Mouse (Mus musculus) lung, postnatal 10 days (tissue): ENCODE data around the gene Clmp.
"Not testable (repeated sequence)": the region's sequence is repeated elsewhere in the genome, so short reads cannot be mapped to it uniquely, and the experiment has no call there.

Experiments
- DNase-seq: peaks from one replicate; pipeline ENCODE4 v3.0.0; 2021

Gene Clmp

DNA sequence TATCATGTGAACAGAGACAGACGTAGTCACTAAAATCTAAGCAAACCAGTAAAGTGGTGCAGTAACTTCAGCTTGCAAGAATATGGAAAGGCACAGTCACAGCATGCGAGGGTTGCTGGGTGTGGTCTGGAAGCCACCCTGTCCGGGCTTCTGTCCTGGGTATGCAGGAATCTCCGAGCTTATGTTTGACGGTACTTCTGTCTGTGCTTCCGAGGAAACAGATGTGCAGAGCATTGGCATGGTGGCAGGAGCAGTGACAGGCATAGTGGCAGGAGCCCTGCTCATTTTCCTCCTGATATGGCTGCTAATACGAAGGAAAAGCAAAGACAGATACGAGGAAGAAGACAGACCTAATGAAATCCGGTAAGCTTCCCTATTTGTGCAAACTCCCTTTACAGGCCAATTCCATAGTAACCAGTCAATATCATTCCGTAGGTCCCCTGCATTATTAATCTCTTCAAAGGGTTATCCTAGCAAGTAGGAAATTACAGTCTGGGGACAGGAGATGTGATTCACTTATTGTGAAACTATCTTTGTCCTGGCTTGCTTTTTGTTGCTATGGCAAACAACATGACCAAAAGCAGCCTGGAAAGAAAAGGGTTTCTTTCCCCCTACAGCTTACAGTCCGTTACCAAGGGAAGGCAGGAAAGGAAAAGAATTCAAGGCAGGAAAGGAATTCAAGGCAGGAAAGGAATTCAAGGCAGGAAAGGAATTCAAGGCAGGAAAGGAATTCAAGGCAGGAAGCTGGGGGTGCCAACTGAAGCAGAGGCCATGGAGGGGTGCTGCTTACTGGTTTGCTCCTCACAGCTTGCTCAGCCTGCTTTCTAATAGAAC, 95.3 kb downstream of the Clmp start:
- DNase-seq = peak; percentile 40

DNA sequence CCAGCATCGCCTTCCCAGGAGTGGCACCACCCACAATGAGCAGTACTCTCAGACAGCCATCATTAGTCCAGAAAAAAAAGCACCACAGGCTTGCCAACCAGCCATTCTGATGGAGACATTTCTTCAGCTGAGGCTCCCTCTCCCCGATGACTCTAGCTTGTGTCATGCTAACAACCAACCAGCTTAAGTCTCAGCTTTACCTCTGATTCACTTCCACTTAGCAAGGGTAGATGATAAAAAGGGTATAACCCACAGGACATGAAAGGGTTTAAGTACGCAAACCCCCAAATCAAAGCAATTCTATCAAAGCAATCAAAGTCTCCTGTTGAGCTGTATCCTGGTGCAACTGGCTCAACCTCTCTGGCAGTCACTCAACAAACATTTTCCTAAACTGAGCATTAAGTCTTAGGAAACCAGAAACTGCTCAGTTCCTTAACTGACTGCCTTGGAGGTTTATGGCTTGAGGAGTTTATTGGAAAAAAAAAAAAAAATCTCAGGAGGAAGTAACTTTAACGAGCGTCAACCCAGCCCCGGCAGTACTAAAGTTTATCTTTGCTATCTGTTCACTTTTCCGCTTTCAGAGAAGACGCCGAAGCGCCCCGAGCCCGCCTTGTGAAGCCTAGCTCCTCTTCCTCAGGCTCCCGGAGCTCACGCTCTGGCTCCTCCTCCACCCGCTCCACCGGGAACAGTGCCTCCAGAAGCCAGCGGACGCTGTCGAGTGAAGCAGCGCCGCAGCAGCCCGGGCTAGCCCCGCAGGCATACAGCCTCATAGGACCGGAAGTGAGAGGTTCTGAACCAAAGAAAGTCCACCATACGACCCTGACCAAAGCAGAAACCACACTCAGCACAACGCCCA, 96.2 kb downstream of the Clmp start:
- peak; percentile 72 for DNase-seq

DNA sequence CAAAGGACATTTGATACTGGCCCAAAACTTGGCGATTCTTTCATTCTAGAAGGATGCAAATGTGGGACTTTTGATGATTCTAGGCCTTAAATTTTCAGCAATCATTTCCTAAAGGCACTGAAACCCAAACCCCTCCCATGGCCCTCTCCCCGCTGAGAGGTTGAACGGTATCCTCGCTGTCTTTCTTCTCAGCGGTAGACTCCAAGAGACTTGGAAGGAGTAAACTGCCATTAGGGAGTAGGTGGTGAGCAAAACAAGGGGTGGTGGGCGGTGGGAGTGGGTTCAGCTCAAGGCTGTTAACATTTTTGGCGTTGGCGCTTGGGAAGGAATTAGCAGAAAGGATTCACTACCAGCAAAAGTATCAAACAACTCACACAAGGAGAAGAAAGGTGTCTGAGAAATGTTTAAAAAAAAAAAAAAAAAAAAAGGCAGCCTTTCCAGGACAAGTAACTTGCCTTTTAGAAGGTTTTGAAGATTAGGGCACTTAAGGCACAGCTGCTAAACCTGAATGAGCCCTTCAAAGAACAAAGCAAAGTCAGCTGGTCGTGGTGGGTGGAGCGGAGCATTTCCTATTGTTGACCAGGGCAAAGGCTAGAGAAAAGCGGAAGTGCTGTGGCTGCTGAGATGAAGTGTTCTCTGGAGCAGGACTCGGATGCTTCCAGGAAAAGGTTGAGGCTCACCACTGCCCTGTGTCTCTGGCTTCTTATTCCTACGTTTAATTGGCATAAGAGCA, 98.0 kb downstream of the Clmp start:
- peak; percentile 88 for DNase-seq

DNA sequence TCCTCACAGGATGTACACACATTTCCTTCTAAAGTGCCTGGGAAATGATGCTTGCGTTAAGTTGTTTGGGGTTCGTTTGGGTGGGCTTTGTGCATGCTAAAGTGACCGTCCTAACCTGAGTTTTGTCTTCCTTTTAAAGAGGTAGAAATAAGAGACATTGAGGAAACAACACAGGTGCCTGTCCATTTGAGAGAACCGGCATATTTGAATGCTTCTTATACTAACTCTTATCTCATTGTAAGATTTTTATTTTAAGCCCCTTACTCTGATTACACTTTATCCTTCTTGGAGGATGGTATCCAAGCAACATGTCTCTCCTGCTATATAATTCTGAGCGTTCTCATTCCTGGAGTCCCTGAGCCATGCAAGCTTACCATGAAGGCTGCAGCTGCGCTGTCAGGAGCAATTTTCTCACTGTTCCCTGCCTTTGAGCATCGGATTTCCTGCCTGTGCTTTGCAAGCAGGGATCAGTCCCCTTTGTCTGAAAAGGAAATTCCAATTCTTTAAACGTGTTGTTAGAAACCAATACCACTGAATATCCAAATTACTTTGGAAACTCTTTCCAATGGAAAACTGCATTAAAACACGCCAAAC, 98.7 kb downstream of the Clmp start:
- DNase-seq = no peak

DNA sequence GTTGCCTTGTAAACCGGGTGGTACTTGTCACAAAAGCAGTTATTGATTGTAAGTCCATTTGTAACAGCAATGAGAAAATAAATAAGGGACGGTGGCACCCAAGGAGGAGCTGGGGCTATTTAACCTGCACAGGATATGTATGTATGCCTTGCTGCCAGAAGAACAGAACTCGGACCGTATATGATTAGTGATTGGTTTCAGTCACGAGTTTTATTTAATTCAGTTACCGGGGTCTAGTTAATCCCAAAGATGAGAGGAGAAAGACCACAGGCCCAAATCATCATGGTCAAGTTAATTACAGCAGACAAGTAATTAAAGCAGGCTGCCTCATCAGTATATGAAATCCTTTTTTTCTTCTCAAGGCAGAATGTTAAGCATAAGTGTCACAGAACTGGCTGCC, 99.7 kb downstream of the Clmp start:
- no peak for DNase-seq

DNA sequence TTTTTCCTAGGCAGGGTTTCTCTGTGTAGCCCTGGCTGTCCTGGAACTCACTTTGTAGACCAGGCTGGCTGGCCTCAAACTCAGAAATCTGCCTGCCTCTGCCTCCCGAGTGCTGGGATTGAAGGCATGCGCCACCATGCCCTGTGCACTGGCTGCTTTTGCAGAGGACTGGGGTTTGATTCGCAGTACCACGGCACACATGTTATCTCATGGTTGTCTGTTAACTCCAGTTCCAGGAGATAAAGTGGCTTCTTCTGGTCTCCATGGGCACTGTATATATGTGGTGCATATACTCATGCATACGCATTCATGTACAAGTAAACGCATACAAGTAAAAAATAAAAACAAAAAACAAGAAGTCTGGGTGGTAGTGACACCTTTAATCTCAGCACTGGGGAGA, 101.1 kb downstream of the Clmp start:
- DNase-seq = not testable (repeated sequence)

DNA sequence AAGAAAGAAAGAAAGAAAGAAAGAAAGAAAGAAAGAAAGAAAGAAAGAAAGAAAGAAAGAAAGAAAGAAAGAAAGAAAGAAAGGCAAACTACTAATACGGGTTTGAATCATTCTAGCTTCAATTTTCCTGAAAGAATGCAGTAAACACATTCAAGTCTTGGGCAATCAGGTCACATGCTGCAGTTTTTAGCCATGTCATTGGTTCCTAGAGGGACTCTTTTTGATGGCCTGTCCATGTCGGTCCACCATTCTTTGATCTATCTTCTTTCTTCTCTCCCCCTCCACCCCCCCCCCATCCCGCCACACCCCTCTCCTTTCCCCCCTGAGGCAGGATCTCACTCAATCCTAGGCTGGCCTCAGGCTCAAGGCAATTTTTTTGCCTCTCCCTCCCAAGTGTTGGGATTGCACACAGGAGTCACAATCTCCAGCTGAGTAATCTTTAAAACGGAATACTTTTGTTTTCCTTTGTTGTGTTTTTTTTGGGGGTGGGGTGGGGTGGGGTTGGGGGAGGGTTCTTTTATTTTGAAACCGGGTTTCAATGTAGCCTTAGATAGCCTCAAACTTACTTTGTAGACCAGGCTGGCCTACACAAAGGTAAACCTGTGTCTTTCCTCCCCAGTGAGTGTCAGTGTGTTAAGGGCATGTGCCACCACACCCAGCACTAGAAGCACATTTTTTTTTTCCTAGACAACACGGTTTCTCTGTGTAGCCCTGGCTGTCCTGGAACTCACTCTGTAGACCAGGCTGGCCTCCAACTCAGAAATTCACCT, 106.3 kb downstream of the Clmp start:
- DNase-seq = no peak

DNA sequence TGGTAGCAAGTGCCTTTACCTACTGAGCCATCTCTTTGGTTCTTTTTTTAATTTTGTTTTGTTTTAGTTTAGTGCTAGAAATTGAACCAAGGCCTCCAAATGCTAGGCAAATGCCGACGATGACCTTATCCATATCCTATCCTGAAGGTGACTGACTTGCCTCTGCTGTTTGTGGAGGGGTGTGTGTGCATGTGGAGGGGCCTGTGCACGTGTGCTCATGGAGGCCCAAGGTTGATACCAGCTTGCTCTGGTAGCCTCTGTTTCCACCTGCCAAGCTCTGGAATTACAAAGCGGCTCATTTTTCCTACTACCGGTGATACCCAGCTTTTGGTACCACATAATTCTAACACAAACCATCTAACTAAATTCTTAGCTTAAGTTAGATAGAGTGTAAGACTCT, 107.8 kb downstream of the Clmp start:
- DNase-seq = no peak

DNA sequence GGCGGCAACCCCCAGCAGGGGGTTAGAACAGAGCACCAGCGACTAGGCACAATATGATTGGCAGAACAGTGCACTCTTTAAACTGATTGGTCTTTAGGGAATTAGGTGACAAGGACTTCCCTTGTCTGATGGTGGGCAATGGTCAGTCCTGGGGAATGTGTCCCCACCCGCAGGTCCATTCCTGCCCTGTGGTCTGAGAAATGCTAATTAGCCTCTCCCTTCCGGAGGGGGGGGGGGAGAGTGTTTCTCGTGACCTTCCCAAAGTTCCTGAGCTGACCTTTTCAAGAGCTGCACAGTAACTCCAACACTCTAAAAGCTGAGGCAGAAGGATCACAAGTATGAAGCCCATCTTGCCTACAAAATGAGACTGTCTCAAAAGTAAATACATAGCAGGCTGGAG, 108.5 kb downstream of the Clmp start:
- no peak for DNase-seq

DNA sequence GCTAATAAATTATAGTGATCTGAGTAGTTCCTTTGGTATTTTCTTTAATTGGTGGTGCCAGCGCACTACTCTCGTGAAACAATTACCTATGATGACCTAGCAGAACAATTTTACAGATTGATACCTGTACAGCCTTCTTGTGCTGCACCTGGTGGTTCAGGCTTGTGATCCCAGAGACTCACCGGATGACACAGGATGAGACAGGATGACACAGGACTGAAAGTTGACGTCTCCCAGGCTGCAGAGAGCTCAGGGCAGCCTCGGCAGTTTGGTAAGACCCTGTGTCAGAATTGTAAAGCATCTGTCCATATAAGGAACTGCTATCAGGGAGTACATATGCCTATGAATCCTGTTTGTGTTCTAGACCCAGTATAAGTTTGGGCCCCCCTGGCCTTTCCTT, 109.2 kb downstream of the Clmp start:
- DNase-seq = no peak

DNA sequence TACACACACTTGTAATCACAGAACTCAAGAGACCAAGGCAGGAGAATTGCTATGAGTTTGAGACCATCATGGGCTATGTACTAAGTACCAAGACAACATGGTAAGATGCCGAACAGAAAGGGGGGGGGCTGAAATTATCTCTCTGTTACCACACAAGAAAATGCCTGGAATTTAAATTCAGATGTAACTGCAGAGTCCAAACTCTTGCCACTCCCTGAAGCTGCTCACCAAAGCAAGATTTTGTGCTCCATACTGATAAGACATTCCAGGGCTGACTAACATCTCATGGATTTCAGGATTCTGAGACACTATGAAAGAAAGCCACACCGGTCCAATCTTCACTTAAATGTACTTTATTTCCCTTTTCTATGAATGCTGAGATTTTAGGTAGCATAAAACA, 109.8 kb downstream of the Clmp start:
- DNase-seq = no peak

DNA sequence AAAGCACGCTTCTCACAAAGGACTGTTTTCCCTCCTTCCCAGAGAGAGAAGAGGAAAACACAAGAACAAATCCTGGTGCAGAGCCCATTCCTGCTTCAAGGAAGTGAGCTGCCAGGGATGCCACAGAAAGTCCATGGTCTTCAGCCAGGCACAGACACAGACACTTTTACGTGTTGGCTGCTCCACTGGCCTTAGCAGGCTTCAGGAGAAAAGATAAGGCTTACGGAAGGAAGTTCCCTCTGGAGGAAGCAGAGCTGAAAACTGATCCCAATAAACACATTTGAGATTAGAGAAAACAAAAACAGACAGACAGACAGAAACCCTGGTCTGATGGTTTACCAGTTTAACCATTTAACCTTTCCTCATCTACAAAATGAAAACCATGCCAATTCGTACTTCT, 110.3 kb downstream of the Clmp start:
- DNase-seq = no peak

DNA sequence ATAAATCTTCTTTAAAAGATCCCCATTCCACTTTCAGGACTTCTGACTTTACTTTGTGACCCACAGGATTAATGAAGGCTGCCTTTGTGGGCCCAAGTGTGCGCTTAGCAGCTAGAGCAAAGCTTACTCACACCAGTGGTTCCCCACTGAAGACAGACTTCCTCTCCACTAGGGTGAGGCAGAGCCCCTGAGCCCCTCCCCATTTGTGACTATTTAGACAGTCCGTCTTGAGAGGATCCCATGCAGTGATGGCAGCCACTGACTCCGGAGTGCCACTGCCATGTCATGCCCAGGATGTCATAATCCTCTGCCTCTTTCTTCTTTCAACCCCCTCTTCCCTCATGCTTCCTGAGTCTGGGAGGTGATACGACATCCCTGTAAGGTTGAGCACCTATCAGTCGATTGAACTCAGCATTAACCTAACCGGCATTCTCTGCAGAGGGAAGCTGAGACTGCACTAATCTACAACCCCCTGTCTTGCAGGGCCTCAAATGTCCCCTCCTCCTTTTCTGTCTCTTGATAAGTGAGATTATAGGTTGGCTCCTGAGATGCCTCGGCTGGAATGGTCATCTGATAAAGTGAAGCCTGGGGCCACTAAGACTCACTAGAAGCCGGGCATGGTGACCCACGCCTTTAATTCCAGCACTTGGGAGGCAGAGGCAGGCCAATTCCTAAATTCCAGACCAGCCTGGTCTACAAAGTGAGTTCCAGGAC, 112.6 kb downstream of the Clmp start:
- DNase-seq = no peak

DNA sequence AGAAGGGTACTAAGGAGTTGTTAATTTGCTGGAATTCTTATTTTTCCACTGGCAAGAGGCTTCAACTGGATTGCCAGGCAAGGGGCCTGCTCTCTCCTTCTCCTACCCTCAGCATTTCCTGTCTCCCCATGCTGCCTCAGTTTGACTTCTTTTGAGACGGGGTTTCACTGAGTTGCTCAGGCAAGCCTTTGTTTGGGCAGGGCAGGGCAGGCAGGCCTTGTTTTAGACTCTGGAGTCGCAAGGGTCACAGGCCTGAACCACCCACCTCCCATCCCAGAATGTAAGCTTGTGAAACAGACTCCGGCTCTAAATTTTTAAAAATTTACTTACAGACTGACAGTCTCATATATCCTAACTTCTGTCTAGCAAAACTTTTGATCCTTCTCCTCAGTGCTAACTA, 113.3 kb downstream of the Clmp start:
- DNase-seq = no peak

DNA sequence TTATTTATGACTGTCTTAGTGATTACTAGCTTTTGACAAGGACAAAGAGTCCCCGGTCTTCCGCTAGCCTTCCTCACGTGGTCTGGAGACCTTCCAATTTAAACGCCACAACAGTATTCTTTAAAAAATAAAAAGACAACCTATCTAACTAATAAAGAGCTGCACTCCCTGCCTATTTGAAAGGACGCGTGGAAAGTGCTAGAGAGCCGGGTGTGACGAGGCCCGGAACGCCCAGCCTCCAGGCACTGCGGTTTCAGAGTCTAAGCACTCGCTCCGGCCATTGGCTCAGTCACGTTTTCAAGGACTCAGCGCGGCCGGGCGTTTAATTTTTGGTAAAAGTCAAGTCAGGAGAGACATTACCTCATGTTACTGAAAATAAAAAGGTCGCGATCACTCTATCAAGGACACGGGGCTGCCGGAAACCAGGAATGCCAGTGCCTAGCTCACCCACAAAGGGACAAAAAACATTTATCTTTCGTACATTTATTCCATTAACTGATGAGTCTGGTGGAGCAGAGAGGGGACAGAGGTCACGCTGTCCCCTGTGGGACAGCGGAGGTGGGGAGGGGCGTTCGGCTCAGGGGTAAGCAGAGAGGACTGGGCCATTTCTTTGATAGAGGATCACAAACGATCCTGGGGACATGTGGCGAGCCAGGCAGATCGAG, 114.2 kb downstream of the Clmp start:
- DNase-seq = peak; percentile 89

DNA sequence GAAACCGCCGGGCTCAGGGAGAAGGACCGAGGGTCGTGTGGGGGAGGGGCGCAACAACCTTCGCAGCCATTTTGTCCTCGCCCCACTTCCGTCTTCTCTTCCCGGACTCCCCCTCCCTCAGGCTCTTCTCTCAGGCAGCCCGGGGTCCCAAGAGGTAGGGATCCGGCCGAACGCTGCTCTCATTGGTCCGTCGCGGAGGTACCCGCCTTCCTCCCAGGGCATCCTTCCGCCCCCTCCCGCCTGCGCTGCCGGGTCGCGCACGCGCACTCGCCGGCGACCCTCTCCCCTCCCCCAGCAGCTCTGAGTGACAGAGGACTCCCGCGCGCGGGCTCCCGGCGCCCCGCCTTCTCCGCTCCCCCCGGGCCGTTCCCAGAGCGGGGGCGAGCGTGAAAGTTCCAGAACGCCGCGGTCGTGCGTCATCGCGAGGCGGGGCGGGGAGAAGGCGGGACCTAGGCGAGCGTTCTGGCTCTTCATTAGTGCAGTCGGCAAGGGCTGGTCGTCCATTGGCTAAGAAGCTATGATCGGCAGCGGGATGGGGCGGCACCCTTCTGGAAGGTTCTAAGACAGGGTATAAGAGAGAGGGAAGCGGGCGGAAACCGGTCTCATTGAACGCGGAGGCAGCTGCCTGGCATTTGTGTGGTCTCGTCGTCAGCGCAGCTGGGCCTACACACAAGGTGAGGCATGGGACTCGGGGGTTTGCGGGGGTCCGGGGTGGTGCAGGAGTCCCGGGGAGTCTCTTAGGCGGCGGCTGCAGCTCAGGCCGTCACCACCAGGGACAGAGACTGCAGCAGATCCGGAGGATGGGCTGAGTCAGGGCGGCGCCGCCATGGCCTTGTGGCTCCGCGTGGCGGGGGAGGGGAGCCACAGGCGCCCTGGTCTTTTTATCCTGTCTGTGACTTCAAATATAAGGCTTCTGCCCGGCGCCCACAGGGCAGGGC, 115.2 kb downstream of the Clmp start, which contains the start of gene Hspa8:
Gene Hspa8 (plus strand): TSS at position 310 of the 938 bp plus-strand sequence.
- peak; percentile 100 for DNase-seq

DNA sequence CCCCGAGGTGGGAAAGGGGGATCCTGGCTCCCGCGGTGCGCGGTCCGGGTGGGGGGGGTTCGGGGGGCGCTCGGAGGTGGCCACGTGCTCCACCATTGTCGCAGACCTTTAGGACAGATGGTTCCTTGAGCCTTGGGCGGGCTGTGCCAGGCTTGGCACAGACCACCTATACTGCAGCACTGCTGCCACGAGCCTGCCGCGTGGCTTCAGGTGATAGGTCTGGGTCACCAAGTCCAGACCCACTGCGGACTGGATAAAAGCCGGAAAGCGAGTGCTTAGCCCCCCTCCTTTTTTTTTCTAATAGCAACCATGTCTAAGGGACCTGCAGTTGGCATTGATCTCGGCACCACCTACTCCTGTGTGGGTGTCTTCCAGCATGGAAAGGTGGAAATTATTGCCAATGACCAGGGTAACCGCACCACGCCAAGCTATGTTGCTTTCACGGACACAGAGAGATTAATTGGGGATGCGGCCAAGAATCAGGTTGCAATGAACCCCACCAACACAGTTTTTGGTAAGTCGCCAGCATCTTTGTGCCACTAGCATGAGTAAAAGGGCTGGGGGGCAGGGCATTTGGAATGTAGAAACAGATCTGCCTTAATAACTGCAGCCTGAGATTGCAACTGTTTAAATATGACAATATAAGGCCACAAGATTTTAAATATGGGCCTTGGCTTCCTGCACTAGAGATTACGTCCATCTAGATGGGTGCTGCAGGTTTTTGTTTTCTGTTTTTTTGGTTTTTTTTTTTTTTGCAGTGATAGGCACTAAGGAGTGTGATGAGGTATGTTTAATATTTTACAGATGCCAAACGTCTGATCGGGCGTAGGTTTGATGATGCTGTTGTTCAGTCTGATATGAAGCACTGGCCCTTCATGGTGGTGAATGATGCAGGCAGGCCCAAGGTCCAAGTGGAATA, 116.1 kb downstream of the Clmp start:
- peak; percentile 45 for DNase-seq

DNA sequence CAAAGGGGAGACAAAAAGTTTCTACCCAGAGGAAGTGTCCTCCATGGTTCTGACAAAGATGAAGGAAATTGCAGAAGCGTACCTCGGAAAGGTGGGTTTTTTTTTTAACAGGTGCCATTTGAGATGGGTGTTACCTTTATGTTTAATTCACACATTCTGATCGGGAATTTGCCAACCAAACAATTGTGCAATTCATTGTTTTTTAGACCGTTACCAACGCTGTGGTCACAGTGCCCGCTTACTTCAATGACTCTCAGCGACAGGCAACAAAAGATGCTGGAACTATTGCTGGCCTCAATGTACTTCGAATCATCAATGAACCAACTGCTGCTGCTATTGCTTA, 116.7 kb downstream of the Clmp start:
- not testable (repeated sequence) for DNase-seq

DNA sequence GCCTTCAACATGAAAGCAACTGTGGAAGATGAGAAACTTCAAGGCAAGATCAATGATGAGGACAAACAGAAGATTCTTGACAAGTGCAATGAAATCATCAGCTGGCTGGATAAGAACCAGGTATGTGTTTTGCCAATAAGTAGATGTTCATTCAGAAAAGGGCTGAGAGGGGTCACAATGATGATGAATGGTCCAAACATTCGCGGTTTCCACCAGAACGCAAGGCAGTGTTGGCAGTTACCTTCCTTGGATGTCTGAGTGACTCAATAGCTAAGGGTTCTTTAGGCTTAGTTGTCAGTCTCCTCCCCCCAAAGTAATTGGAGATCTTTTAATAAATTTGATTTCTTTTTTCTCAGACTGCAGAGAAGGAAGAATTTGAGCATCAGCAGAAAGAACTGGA, 118.8 kb downstream of the Clmp start:
- DNase-seq = not testable (repeated sequence)
